Mouse (Mus musculus) liver, adult (tissue): ENCODE results near the gene Zdhhc6.
A peak's percentile ranks its signal among the peaks of the same experiment; 100 is the strongest.

Source experiments
- GATA4 ChIP-seq: IDR thresholded peaks from 2 replicates; pipeline ENCODE4 v1.6.1; 2014; ENCODE audit warnings: mild to moderate bottlenecking, low read length; ENCODE audit not compliant: insufficient replicate concordance

The Zdhhc6 gene

GRCm38 (mm10) chr19:55284093-55284492 is 31.7 kb downstream of the Zdhhc6 start:
- no peak for TF ChIP-seq GATA4

- TF ChIP-seq GATA4 = no peak
Observed at GRCm38 (mm10) chr19:55276770-55277169, 39.1 kb downstream of the Zdhhc6 start.

DNA sequence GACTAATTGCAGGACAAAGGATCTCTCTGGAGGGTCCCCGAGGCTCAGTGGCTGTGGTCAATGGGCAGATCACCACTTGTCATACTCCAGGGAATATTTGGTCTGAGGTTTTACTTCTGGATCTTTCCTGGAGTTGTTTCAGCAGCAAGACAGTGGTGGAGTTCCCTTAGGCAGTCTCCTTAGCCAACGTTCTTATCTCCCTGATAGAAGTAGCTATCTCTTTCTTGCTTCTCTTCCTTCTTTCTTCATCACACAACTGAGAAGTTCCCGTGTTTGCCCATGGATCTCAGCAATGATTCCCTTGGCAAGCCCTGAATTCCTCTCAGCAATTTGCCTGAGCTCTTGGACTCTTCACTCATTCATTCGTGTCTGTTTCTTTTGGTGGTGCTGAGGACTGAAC is 39.7 kb downstream of the Zdhhc6 start:
- TF ChIP-seq GATA4 = no peak

- no peak for TF ChIP-seq GATA4
Observed at GRCm38 (mm10) chr19:55273340-55273739, 42.5 kb downstream of the Zdhhc6 start.

DNA sequence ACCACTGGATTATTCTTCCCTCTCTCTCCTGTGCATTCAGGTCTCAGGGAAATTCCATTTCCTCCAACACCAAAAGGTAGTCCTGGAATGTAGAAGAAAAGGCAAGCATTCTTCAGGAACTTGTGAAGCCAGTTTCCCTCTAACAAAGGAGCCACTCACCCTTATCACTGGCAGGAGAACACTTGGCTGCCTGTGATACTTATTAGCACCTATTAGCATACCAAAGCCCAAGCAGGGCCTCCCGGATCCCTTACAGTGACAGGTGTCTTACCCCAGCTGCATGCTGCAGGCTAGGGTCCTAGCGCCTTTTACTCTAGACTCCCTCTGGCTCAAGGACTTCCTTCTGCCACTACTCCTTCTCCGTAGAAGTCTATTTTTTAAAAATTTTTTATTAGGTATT is 44.4 kb downstream of the Zdhhc6 start:
- no peak for TF ChIP-seq GATA4

GRCm38 (mm10) chr19:55269051-55269450 is 46.8 kb downstream of the Zdhhc6 start:
- TF ChIP-seq GATA4 = no peak

- no peak for TF ChIP-seq GATA4
Observed at GRCm38 (mm10) chr19:55268150-55268549, 47.7 kb downstream of the Zdhhc6 start.

- no peak for TF ChIP-seq GATA4
Observed at GRCm38 (mm10) chr19:55266786-55267185, 49.0 kb downstream of the Zdhhc6 start.

DNA sequence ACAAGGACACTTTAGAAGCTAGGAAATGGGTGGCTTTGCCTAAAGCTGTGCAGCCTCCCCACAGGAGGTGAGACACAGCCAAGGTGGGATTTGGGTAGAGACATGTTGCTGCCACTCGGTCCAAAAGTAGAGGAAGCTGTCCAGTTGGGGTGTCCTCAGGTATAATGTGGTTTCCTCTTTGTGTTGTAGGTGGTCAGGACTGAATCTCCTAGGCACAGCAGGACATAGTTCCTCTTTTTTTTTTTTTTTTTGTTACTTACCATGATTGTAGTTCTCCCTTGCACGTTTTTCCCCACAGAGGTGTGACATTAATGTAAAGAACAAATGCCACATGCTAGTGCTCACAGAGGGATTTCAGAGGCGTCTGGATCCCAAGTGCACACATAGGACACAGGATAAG is 50.6 kb downstream of the Zdhhc6 start:
- no peak for TF ChIP-seq GATA4

DNA sequence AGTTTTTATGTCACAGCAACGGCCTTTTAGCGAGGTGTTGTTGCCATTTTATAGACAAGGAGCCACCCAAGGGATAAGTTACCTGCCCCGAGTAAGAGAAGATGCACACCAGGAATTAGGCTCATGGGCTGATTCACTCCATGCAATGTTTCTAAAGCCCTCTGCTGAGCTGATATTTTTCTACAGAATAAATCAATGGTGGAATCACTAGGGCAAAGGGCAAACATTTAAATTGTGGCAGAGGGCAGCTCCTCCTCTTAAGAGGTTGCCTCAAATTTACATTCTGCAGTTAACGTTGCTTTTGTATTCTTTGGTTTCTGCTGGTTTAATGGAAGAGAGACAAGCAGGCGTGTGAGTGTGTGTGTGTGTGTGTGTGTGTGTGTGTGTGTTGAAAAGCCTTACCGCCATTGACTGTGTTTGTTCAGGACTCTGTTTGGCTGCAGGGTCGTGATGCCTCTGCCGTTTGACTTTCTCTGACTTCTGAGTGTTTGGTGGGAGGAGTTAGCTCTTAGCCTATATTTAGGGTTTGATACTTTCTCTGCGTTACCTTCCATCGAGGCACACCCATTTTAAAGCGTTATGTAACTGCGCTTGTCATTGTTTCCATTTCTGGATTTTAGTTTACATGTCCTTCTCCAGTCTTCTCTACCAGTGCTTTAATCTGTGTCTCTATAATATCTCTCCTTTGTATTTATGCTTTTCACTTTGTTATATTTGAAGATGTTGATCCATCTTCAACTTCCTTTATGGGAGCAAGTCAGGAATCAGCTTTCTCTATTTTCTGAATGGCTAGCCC is 55.2 kb downstream of the Zdhhc6 start:
- TF ChIP-seq GATA4 = no peak

DNA sequence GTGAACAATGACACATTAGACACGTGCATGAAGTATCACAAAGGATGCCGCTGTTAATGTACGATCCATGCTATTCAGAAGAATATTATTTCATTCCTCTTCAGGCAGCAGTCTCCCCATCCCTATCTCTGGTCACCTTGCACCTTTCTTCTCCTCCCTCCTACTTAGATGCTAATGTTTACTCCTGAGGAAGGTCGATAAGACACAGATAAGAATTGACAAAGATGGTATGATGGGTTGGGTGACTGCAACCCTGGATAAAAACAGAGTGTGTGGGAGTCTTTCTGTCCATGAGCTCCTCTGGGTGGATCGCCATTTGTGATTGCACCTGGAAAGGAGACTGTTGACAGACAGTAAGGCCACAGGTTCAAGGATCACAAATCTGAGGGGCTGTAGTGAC is 57.3 kb downstream of the Zdhhc6 start:
- no peak for TF ChIP-seq GATA4

- TF ChIP-seq GATA4 = peak; percentile 74; the same call in 1 of the 2 replicates
Observed at GRCm38 (mm10) chr19:55257656-55258375, 58.0 kb downstream of the Zdhhc6 start.

DNA sequence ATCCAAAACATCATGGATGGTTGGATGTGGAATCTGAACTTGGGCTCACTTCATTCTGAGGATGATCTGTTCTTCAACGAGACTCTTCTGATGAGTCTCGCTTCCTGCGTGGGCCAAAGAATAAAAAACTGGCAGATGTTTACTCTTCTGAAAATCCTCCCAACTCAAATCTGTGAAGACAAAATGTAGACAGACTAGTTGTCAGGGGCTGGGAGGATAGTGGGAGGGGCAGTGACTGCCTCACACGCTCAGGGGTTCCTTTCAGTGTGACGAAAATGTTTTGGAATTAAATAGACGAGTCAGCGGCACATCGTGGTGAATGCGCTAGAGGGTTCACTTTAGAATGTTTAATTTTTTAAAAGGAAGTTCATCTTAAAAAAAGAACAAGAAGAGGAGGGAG is 59.7 kb downstream of the Zdhhc6 start:
- no peak for TF ChIP-seq GATA4

DNA sequence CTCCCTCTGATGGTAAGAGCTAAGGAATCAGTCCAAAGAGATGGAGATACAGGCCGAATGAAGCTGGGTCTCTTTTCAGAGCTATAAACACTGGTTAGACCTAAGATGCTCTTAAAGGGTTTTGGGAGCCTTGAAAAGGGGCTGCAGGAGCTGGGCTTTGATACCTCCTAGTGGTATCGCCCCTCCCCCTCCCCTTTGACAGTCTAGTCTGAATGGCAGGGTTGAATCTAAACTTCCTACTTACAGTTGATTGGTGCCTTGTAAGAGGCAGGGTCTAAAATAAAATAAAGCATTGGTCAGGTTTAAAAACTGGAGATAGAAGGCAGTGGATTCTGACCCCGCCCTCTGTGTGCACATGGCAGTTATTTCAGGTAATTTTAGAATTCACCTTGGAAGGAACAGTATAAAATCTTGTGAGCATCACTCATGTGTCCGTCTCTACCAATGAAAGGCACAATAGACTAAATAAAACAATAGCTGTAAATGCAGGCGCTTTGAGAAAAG is 61.3 kb downstream of the Zdhhc6 start:
- no peak for TF ChIP-seq GATA4

DNA sequence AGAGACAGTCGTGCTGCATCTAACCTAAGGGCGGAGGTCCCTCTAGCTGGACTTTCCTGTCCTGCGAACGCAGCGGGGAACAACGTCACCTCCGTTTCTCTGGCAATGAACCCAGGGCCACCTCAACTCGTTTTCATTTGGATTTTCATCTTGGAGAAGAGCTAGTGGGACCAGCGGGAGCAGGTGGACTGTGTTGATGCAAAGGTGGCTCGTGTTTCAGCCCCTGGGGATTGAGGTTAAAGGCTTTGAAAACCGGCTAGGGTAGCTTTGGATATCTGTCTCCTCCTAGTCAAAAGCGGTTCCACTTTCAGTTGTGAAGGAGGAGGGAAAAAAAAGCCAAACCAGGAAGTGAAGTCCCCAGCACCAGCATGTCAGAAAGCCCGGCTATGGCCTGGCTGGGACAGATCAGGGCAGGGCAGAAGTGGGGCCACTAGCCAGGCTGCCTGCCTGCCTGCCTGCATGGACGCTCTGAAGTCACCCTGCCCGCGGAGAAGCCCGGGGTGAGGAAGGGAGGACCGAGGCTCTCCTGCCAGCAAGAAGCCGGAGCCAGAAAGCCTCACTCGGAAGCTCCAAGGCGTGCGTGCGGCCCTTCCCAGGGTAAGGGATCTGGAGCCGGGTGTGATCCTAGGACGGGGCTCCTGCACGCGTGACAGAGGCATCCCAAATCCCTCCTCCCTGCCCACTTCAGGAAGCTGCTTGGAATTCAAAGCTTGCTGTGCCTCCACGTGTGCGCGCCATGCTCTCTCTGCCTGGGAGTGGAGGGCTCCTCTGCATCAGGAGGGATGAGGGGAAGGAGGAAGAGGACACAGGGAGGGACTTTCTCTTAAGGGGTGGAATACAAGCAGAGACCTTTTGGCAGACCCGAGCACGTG is 62.0 kb downstream of the Zdhhc6 start:
- TF ChIP-seq GATA4 = no peak; the same call in 1 of the 2 replicates
